Mouse (Mus musculus) liver, embryonic 11.5 days (tissue): ENCODE results near the gene Pnpla1. TPM values are rescaled to one million over a fixed set of nuclear protein-coding genes. Genes with fewer than 3 reads are reported as not detected.

Experiments
- ATAC-seq: fragments of 200-750 bp; cut with Nextera tagmentation; replicated peaks from 2 replicates; pipeline ENCODE4 v1.8.0; 2017; ENCODE audit warnings: moderate number of reproducible peaks, mild to moderate bottlenecking, moderate TSS enrichment, moderate library complexity; ENCODE audit not compliant: low FRiP score
- DNase-seq: peaks from one replicate; pipeline ENCODE4 v3.0.0-alpha.2; 2017; ENCODE audit warnings: low spot score
- H3K27ac ChIP-seq: fragments of 300-500 bp; sonication (generic); 2 replicates; pipeline ENCODE4 v1.5.1; 2014; ENCODE audit warnings: mild to moderate bottlenecking, low read depth, low read length, control low read depth
- H3K27me3 ChIP-seq: fragments of 300-500 bp; sonication (generic); replicated peaks from 2 replicates; pipeline ENCODE4 v1.6.1; 2014; ENCODE audit warnings: low read length, mixed read lengths; ENCODE audit not compliant: control insufficient read depth, insufficient read depth
- H3K36me3 ChIP-seq: fragments of 300-500 bp; sonication (generic); 2 replicates; pipeline ENCODE4 v1.6.1; 2014; ENCODE audit warnings: mild to moderate bottlenecking, low read length, moderate library complexity, mixed read lengths; ENCODE audit not compliant: control insufficient read depth, insufficient read depth
- H3K4me1 ChIP-seq: fragments of 300-500 bp; sonication (generic); replicated peaks from 2 replicates; pipeline ENCODE4 v1.6.1; 2014; ENCODE audit warnings: low read length, mixed read lengths; ENCODE audit not compliant: control insufficient read depth, insufficient read depth
- H3K4me2 ChIP-seq: fragments of 300-500 bp; sonication (generic); 2 replicates; pipeline ENCODE4 v1.6.1; 2014; ENCODE audit warnings: mild to moderate bottlenecking, control low read depth, moderate library complexity
- H3K4me3 ChIP-seq: fragments of 300-500 bp; sonication (generic); 2 replicates; pipeline ENCODE4 v1.5.1; 2014; ENCODE audit warnings: low read depth, low read length, control low read depth
- H3K9ac ChIP-seq: fragments of 300-500 bp; sonication (generic); 2 replicates; pipeline ENCODE4 v1.6.1; 2014; ENCODE audit warnings: low read depth, low read length, control low read depth
- H3K9me3 ChIP-seq: fragments of 300-500 bp; sonication (generic); 2 replicates; pipeline ENCODE4 v1.6.1; 2016; ENCODE audit warnings: low read length, inconsistent platforms, mixed read lengths; ENCODE audit not compliant: control insufficient read depth
- WGBS: fragments of 180-500 bp; shearing (Covaris S2); extraction: QIAGEN DNeasy Blood & Tissue Kit; methylation state at CpG from one replicate; pipeline ENCODE4 v1.1.7; 2014; 5-methylcytosine and 5-hydroxymethylcytosine counted together
- polyA plus RNA-seq: library from polyadenylated mRNA; unstranded; fragments of >200 nt; fragmentation: Nextera tagmentation; extraction: Ambion mirVana; gene quantifications from 2 replicates; pipeline ENCODE4 v1.2.1, GENCODE M21; 2014

The Pnpla1 gene
- polyA plus RNA-seq, 1 experiment from 2014 or later = not detected

GRCm38 (mm10) chr17:28913940-28914339 lies 55.7 kb downstream of the Pnpla1 start:
- H3K4me1 ChIP-seq = no peaks in the 10 kb centered on the region; the same call in none of the 2 replicates
- no peak for ATAC-seq
- no peak overlapping the region for H3K4me2 ChIP-seq
- WGBS = 79% methylated on average over 6 of the region's 6 CpGs
- H3K36me3 ChIP-seq = no peaks in the 10 kb centered on the region
- no peak for DNase-seq
- no peaks in the 10 kb centered on the region for H3K27me3 ChIP-seq
- H3K9ac ChIP-seq = no peak overlapping the region
- no peaks in the 10 kb centered on the region for H3K9me3 ChIP-seq
- no peak overlapping the region for H3K27ac ChIP-seq
- H3K4me3 ChIP-seq = no peak overlapping the region

GRCm38 (mm10) chr17:28915060-28915628 lies 56.9 kb downstream of the Pnpla1 start, which contains the start of gene 4930539E08Rik:
TSS of gene 4930539E08Rik (minus strand) at chr17:28915324.
- no peak within 1 kb of the TSS for H3K9ac ChIP-seq
- no peaks in the 10 kb centered on the region; the same call in 1 of the 2 replicates for H3K4me1 ChIP-seq
- no peaks in the 10 kb centered on the region for H3K9me3 ChIP-seq
- DNase-seq (no peak), ATAC-seq (no peak)
- H3K27me3 ChIP-seq = no peaks in the 10 kb centered on the region
- no peak within 1 kb of the TSS for H3K4me3 ChIP-seq
- H3K27ac ChIP-seq = no peak within 1 kb of the TSS
- H3K4me2 ChIP-seq = no peak within 1 kb of the TSS
- no peaks in the 10 kb centered on the region for H3K36me3 ChIP-seq
- 69% methylated on average over 12 of the region's 12 CpGs for WGBS

- no peak for ATAC-seq
Observed at GRCm38 (mm10) chr17:28916520-28916919, 58.3 kb downstream of the Pnpla1 start.

GRCm38 (mm10) chr17:28921086-28921485 lies 62.9 kb downstream of the Pnpla1 start:
- Histone ChIP-seq H3K27ac (no peak overlapping the region), H3K36me3 (no peaks in the 10 kb centered on the region), H3K9me3 (no peaks in the 10 kb centered on the region), H3K4me1 (0 out of 2 replicates have a peak, but pooled peaks cover 2% of the 10 kb centered on the region), H3K4me3 (no peak overlapping the region), H3K9ac (0 out of 2 replicates have a peak overlapping the region, but pooled peaks have one; percentile 15), H3K27me3 (no peaks in the 10 kb centered on the region), H3K4me2 (peak overlapping the region; percentile 14)
- 44% methylated on average over 8 of the region's 8 CpGs for WGBS
- DNase-seq = no peak
- no peak for ATAC-seq

More at GRCm38 (mm10) chr17:28916520-28916919, 58.3 kb downstream of the Pnpla1 start:
- no peaks in the 10 kb centered on the region for H3K9me3 ChIP-seq
- no peaks in the 10 kb centered on the region for H3K27me3 ChIP-seq
- H3K9ac ChIP-seq = no peak overlapping the region
- H3K4me2 ChIP-seq = no peak overlapping the region
- no peak overlapping the region for H3K4me3 ChIP-seq
- WGBS = 72% methylated on average over 1 of the region's 1 CpGs
- H3K27ac ChIP-seq = no peak overlapping the region
- 0 out of 2 replicates have a peak, but pooled peaks cover 2% of the 10 kb centered on the region for H3K4me1 ChIP-seq
- no peaks in the 10 kb centered on the region for H3K36me3 ChIP-seq
- no peak for DNase-seq

- H3K4me1 ChIP-seq = 0 out of 2 replicates have a peak, but pooled peaks cover 4% of the 10 kb centered on the region
- 54% methylated on average over 6 of the region's 6 CpGs for WGBS
- no peak overlapping the region for H3K27ac ChIP-seq
Observed at GRCm38 (mm10) chr17:28922096-28922495, 63.9 kb downstream of the Pnpla1 start.

GRCm38 (mm10) chr17:28924957-28925595 lies 66.9 kb downstream of the Pnpla1 start:
- H3K4me2 ChIP-seq = no peak overlapping the region
- ATAC-seq (no peak), DNase-seq (no peak)
- peaks cover 9% of the 10 kb centered on the region; the same call in 1 of the 2 replicates for H3K4me1 ChIP-seq
- H3K4me3 ChIP-seq = no peak overlapping the region
- 82% methylated on average over 8 of the region's 8 CpGs for WGBS
- no peaks in the 10 kb centered on the region for H3K9me3 ChIP-seq
- no peak overlapping the region for H3K27ac ChIP-seq
- no peaks in the 10 kb centered on the region for H3K36me3 ChIP-seq
- H3K9ac ChIP-seq = no peak overlapping the region
- no peaks in the 10 kb centered on the region for H3K27me3 ChIP-seq

More at GRCm38 (mm10) chr17:28922096-28922495, 63.9 kb downstream of the Pnpla1 start:
- no peak overlapping the region for H3K4me3 ChIP-seq
- H3K9ac ChIP-seq = no peak overlapping the region
- no peaks in the 10 kb centered on the region for H3K27me3 ChIP-seq
- no peaks in the 10 kb centered on the region for H3K36me3 ChIP-seq
- H3K4me2 ChIP-seq = no peak overlapping the region
- DNase-seq = no peak
- no peaks in the 10 kb centered on the region for H3K9me3 ChIP-seq
- no peak for ATAC-seq

GRCm38 (mm10) chr17:28926380-28926779 lies 68.2 kb downstream of the Pnpla1 start:
- Histone ChIP-seq H3K4me1 (peaks cover 16% of the 10 kb centered on the region), H3K27me3 (no peaks in the 10 kb centered on the region), H3K4me2 (no peak overlapping the region), H3K9me3 (no peaks in the 10 kb centered on the region), H3K36me3 (no peaks in the 10 kb centered on the region), H3K9ac (no peak overlapping the region), H3K27ac (no peak overlapping the region; the same call in 1 of the 2 replicates), H3K4me3 (no peak overlapping the region)
- ATAC-seq = no peak
- peak; percentile 74 for DNase-seq
- 12% methylated on average over 13 of the region's 13 CpGs for WGBS

GRCm38 (mm10) chr17:28926866-28927635 lies 68.8 kb downstream of the Pnpla1 start:
- DNase-seq = peak; percentile 50
- Histone ChIP-seq H3K4me1 (peaks cover 20% of the 10 kb centered on the region), H3K4me3 (no peak overlapping the region), H3K4me2 (peak overlapping the region; percentile 20), H3K9ac (no peak overlapping the region), H3K9me3 (no peaks in the 10 kb centered on the region), H3K27ac (peak overlapping the region; percentile 48; the same call in 1 of the 2 replicates), H3K36me3 (no peaks in the 10 kb centered on the region), H3K27me3 (no peaks in the 10 kb centered on the region)
- 42% methylated on average over 15 of the region's 15 CpGs for WGBS
- no peak for ATAC-seq
